Mouse (Mus musculus): ENCODE results near the gene Erlin1.

DNA sequence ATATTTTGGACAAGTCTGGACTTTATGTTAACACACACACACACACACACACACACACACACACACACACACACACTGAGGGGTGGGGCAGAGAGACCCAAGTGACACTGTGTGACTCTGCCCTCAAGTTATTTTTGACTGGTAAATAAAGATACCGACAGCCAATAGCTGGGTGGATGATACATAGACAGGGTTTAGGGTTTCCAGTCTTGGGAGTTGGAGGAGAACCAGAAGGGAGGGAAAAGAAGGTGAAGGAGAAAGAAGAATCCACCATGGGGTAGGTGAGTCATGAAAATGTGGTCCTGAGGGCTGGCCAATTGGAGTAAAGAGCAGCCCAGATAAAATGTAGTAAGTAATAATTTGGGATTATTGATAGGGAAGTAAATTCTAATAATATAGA, 69.5 kb downstream of the Erlin1 start:
- TF ChIP-seq EP300 (IDR thresholded peaks at IDR 0.05; ENCODE audit: low read length) (no peak), ELF1 (IDR thresholded peaks at IDR 0.05; ENCODE audit: low read depth, low read length) (no peak), SMC3 (IDR thresholded peaks at IDR 0.05; ENCODE audit: low read depth, low read length) (no peak), SIN3A (IDR thresholded peaks at IDR 0.05; ENCODE audit: low read length) (no peak), CTCF (conservative IDR thresholded peaks at IDR 0.05 in 1 of 2, IDR thresholded peaks at IDR 0.05 in 1 of 2; ENCODE audit: low read depth in 2 of 2, low read length in 2 of 2) (no peak), BHLHE40 (IDR thresholded peaks at IDR 0.05; ENCODE audit: low read depth, low read length) (no peak), UBTF (IDR thresholded peaks at IDR 0.05; ENCODE audit: low read depth, low read length) (no peak), USF1 (IDR thresholded peaks at IDR 0.05; ENCODE audit: low read depth, low read length) (no peak), MAFK (IDR thresholded peaks at IDR 0.05; ENCODE audit: insufficient replicate concordance, low read length) (no peak), ZMIZ1 (IDR thresholded peaks at IDR 0.05; ENCODE audit: low read depth, low read length) (no peak), IRF4 (IDR thresholded peaks at IDR 0.05; ENCODE audit: low read depth, low read length) (no peak), MAX (IDR thresholded peaks at IDR 0.05; ENCODE audit: low read length) (no peak)
